11 mouse cellular contexts compared by ENCODE assay signal in genomic region chr9:32027962-32028361, GRCm38 (mm10).
A peak's percentile ranks its signal among the peaks of the same experiment; 100 is the strongest.
DNase-seq lines count a peak whose midpoint lies in the region; ATAC-seq and TF ChIP-seq lines count a peak whose summit lies in the region.
"Had no signal": no experiment of that assay in that cellular context is flagged by ENCODE, and none has a peak within 500 bp of the region (broad histone marks: within the 10 kb centered on the region; RNA-seq: fewer than 3 reads in every experiment).

No protein-coding gene starts in this region.

- H3K9me3 ChIP-seq in kidney, postnatal 0 days (replicated peaks; ENCODE audit: low read length) = no peaks in the 10 kb centered on the region

- H3K36me3 ChIP-seq in kidney, postnatal 0 days (ENCODE audit: insufficient read depth, low read length) = no peaks in the 10 kb centered on the region

- 15% methylated on average over 8 of the region's 8 CpGs for WGBS in kidney, postnatal 0 days

- peak; percentile 30 for DNase-seq in kidney, adult 11 months
- DNase-seq in kidney, adult 8-10 months = no peak
- DNase-seq in adrenal gland, adult 8-10 months = peak; percentile 50
- peak; percentile 71 for DNase-seq in kidney, postnatal 0 days (ENCODE audit: low spot score)
- peak; percentile 32 for DNase-seq in ovary, postnatal 36 days (ENCODE audit: low spot score)
- no peak for DNase-seq in thymus, postnatal 36 days
- DNase-seq in left cerebral cortex, adult 18-20 months (ENCODE audit: low spot score in 2 of 2) = no peak
- DNase-seq in urinary bladder, postnatal 4 days (ENCODE audit: low spot score in 2 of 2) = no peak
- DNase-seq: cerebellum, postnatal 36 days; layer of hippocampus, postnatal 36 days; thymus, postnatal 4 days had no signal

- H3K4me3 ChIP-seq in kidney, postnatal 0 days (replicated peaks; ENCODE audit: low read depth, low read length) = peak overlapping the region; percentile 10; the same call in 1 of the 2 replicates

- H3K27ac ChIP-seq in kidney, postnatal 0 days = no peak overlapping the region

- no peak for TF ChIP-seq CTCF in kidney, postnatal 0 days (IDR thresholded peaks at IDR 0.05; ENCODE audit: low read depth)

- no peak overlapping the region for H3K9ac ChIP-seq in kidney, postnatal 0 days (ENCODE audit: low read depth, low read length)

- ATAC-seq in kidney, postnatal 0 days (replicated peaks; ENCODE audit: low FRiP score, low read depth) = no peak

- H3K4me1 ChIP-seq in kidney, postnatal 0 days (replicated peaks; ENCODE audit: insufficient read depth, low read length) = no peaks in the 10 kb centered on the region

- H3K4me2 ChIP-seq in kidney, postnatal 0 days (ENCODE audit: low read length) = peak overlapping the region; percentile 21

- H3K27me3 ChIP-seq in kidney, postnatal 0 days (ENCODE audit: insufficient read depth, low read length) = no peaks in the 10 kb centered on the region

Comparison
In these comparisons a context has a peak if more than half of its experiments do, and no peak if none do; other contexts are left out.
1. DNase-seq: peak in kidney, adult 11 months (single experiment), adrenal gland, adult 8-10 months (single experiment), kidney, postnatal 0 days (single experiment) and ovary, postnatal 36 days (single experiment); none in kidney, adult 8-10 months (0 of 2), thymus, postnatal 36 days (0 of 2), left cerebral cortex, adult 18-20 months (0 of 2) and urinary bladder, postnatal 4 days (0 of 2).